Mouse (Mus musculus): ENCODE measurements around the gene Pard3. TPM values are rescaled to one million over a fixed set of nuclear protein-coding genes. Genes with fewer than 3 reads are reported as not detected.

The Pard3 gene
- polyA plus RNA-seq, 1 experiment from 2014 or later = 16.5 TPM

- Histone ChIP-seq H3K4me3 (ENCODE audit: low read depth, low read length) (no peak overlapping the region), H3K27ac (ENCODE audit: low read depth, low read length) (no peak overlapping the region), H3K9ac (ENCODE audit: low read length) (no peak overlapping the region), H3K27me3 (replicated peaks; ENCODE audit: control insufficient read depth, insufficient read depth, low read length) (no peaks in the 10 kb centered on the region), H3K36me3 (ENCODE audit: control insufficient read depth, insufficient read depth, low read length) (no peaks in the 10 kb centered on the region), H3K4me1 (ENCODE audit: control insufficient read depth, insufficient read depth, low read length) (peaks cover 16% of the 10 kb centered on the region), H3K9me3 (replicated peaks; ENCODE audit: control insufficient read depth, low read length) (no peaks in the 10 kb centered on the region), H3K4me2 (ENCODE audit: low read length) (no peak overlapping the region)
- 62% methylated on average over 2 of the region's 2 CpGs for WGBS
- ATAC-seq = no peak
- no peak for DNase-seq (ENCODE audit: low spot score)
These were observed 205.5 kb downstream of the Pard3 start for GRCm38 (mm10) chr8:127269082-127269747.

DNA sequence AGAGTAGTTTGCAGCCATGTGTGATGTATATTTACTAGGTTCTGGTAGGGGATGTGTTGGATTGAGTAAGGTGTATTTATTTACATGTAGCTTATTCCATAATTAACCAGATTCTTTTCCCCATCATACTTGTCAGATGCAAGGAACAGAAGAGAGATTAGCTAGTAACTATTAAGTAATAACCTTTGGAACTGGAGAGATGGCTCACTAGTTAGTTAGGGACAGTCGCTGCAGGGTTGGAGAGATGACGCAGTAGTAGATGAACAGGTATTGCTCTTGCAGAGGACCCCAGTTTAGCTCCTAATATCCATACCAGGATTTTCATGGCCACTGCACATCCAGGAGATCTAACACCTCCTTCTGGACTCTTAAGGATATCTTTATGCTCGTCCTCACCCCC, 207.5 kb downstream of the Pard3 start:
- no peak overlapping the region for H3K4me3 ChIP-seq (ENCODE audit: low read depth, low read length)
- WGBS = 88% methylated on average over 3 of the region's 3 CpGs
- no peak overlapping the region for H3K4me2 ChIP-seq (ENCODE audit: low read length)
- DNase-seq (ENCODE audit: low spot score) (no peak), ATAC-seq (no peak)
- no peaks in the 10 kb centered on the region for H3K9me3 ChIP-seq (replicated peaks; ENCODE audit: control insufficient read depth, low read length)
- H3K9ac ChIP-seq (ENCODE audit: low read length) = no peak overlapping the region
- no peak overlapping the region for H3K27ac ChIP-seq (ENCODE audit: low read depth, low read length)
- H3K36me3 ChIP-seq (ENCODE audit: control insufficient read depth, insufficient read depth, low read length) = no peaks in the 10 kb centered on the region
- H3K27me3 ChIP-seq (replicated peaks; ENCODE audit: control insufficient read depth, insufficient read depth, low read length) = no peaks in the 10 kb centered on the region
- H3K4me1 ChIP-seq (ENCODE audit: control insufficient read depth, insufficient read depth, low read length) = peaks cover 16% of the 10 kb centered on the region

DNA sequence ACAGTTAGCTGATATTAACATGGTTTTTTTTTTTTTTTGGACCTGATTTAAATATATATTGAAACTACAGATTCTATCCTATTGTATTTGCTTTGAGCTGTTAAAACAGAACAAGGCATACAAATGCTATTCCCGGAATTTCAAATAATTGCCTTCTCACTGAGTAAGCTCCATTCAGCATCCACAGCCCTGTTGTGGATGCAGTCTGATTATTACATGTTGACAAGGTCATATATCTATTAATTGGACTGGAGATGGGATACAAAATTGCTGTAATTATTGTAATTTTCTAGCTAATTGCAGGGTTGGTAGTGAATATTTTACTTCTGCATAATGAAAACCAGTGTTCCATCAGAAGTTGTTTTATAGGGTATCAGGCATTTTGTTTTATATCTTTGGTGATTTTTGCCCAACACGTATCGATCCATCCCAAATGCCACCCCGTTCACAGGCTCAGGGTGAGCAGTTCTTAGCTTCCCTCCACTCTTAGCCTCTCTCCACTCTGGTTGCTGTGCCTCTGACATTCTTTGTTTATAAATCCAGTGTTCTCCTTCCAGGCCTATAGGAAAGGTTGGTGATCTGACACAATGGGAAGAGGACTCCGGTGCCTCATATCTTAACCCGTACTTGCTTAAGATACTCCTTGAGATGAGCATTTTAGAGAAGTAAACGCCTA, 216.7 kb downstream of the Pard3 start:
- H3K36me3 ChIP-seq (ENCODE audit: control insufficient read depth, insufficient read depth, low read length) = 0 out of 2 replicates have a peak, but pooled peaks cover 2% of the 10 kb centered on the region
- DNase-seq (ENCODE audit: low spot score) (peak; percentile 48), ATAC-seq (peak; percentile 60)
- H3K4me2 ChIP-seq (ENCODE audit: low read length) = no peak overlapping the region
- H3K9ac ChIP-seq (ENCODE audit: low read length) = no peak overlapping the region
- H3K4me1 ChIP-seq (ENCODE audit: control insufficient read depth, insufficient read depth, low read length) = peaks cover 4% of the 10 kb centered on the region; the same call in 1 of the 2 replicates
- peak overlapping the region; percentile 63 for H3K27ac ChIP-seq (ENCODE audit: low read depth, low read length)
- H3K4me3 ChIP-seq (ENCODE audit: low read depth, low read length) = no peak overlapping the region
- WGBS = 73% methylated on average over 7 of the region's 7 CpGs
- H3K27me3 ChIP-seq (replicated peaks; ENCODE audit: control insufficient read depth, insufficient read depth, low read length) = no peaks in the 10 kb centered on the region
- H3K9me3 ChIP-seq (replicated peaks; ENCODE audit: control insufficient read depth, low read length) = no peaks in the 10 kb centered on the region

GRCm38 (mm10) chr8:127281035-127281434, 217.3 kb downstream of the Pard3 start:
- ATAC-seq (peak; percentile 20; the same call in 1 of the 2 replicates), DNase-seq (ENCODE audit: low spot score) (peak; percentile 51)
- Histone ChIP-seq H3K4me3 (ENCODE audit: low read depth, low read length) (no peak overlapping the region), H3K9ac (ENCODE audit: low read length) (no peak overlapping the region), H3K36me3 (ENCODE audit: control insufficient read depth, insufficient read depth, low read length) (0 out of 2 replicates have a peak, but pooled peaks cover 2% of the 10 kb centered on the region), H3K27ac (ENCODE audit: low read depth, low read length) (peak overlapping the region; percentile 63), H3K4me2 (ENCODE audit: low read length) (no peak overlapping the region), H3K27me3 (replicated peaks; ENCODE audit: control insufficient read depth, insufficient read depth, low read length) (no peaks in the 10 kb centered on the region), H3K4me1 (ENCODE audit: control insufficient read depth, insufficient read depth, low read length) (peaks cover 4% of the 10 kb centered on the region; the same call in 1 of the 2 replicates), H3K9me3 (replicated peaks; ENCODE audit: control insufficient read depth, low read length) (no peaks in the 10 kb centered on the region)
- WGBS = 53% methylated on average over 4 of the region's 4 CpGs

- peaks cover 4% of the 10 kb centered on the region; the same call in 1 of the 2 replicates for H3K4me1 ChIP-seq (ENCODE audit: control insufficient read depth, insufficient read depth, low read length)
- H3K27me3 ChIP-seq (replicated peaks; ENCODE audit: control insufficient read depth, insufficient read depth, low read length) = no peaks in the 10 kb centered on the region
- WGBS = 89% methylated on average over 9 of the region's 9 CpGs
- H3K36me3 ChIP-seq (ENCODE audit: control insufficient read depth, insufficient read depth, low read length) = no peaks in the 10 kb centered on the region
- DNase-seq (ENCODE audit: low spot score) (no peak), ATAC-seq (no peak)
- H3K4me2 ChIP-seq (ENCODE audit: low read length) = no peak overlapping the region
- H3K9me3 ChIP-seq (replicated peaks; ENCODE audit: control insufficient read depth, low read length) = no peaks in the 10 kb centered on the region
- H3K27ac ChIP-seq (ENCODE audit: low read depth, low read length) = no peak overlapping the region
- H3K4me3 ChIP-seq (ENCODE audit: low read depth, low read length) = no peak overlapping the region
- H3K9ac ChIP-seq (ENCODE audit: low read length) = no peak overlapping the region
These were observed 220.9 kb downstream of the Pard3 start for GRCm38 (mm10) chr8:127284462-127285216.

- ATAC-seq (no peak), DNase-seq (ENCODE audit: low spot score) (no peak)
- Histone ChIP-seq H3K9ac (ENCODE audit: low read length) (no peak overlapping the region), H3K4me2 (ENCODE audit: low read length) (no peak overlapping the region), H3K36me3 (ENCODE audit: control insufficient read depth, insufficient read depth, low read length) (no peaks in the 10 kb centered on the region), H3K9me3 (replicated peaks; ENCODE audit: control insufficient read depth, low read length) (no peaks in the 10 kb centered on the region), H3K27ac (ENCODE audit: low read depth, low read length) (no peak overlapping the region), H3K4me1 (ENCODE audit: control insufficient read depth, insufficient read depth, low read length) (no peaks in the 10 kb centered on the region), H3K4me3 (ENCODE audit: low read depth, low read length) (no peak overlapping the region), H3K27me3 (replicated peaks; ENCODE audit: control insufficient read depth, insufficient read depth, low read length) (no peaks in the 10 kb centered on the region)
- 94% methylated on average over 10 of the region's 10 CpGs for WGBS
These were observed 224.1 kb downstream of the Pard3 start for GRCm38 (mm10) chr8:127287816-127288215.

DNA sequence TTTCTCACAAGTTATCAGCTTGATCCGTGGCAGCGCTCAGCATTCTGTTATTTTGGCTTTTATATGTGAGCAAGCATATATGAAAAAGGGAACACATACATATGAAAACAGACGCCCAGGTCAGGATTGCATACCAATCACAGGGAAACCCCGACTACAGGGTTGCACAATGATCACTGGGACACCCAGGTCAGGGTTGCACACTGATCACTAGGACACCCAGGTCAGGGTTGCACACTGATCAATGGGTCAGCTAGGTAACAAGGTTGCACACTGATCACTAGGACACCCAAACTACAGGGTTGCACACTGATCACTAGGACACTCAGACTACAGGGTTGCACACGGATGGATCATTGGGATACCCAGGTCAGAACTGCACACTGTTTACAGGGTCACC, 228.6 kb downstream of the Pard3 start:
- Histone ChIP-seq H3K9me3 (replicated peaks; ENCODE audit: control insufficient read depth, low read length) (no peaks in the 10 kb centered on the region), H3K27me3 (replicated peaks; ENCODE audit: control insufficient read depth, insufficient read depth, low read length) (no peaks in the 10 kb centered on the region), H3K4me3 (ENCODE audit: low read depth, low read length) (no peak overlapping the region), H3K36me3 (ENCODE audit: control insufficient read depth, insufficient read depth, low read length) (no peaks in the 10 kb centered on the region), H3K9ac (ENCODE audit: low read length) (no peak overlapping the region), H3K4me2 (ENCODE audit: low read length) (no peak overlapping the region), H3K4me1 (ENCODE audit: control insufficient read depth, insufficient read depth, low read length) (peaks cover 4% of the 10 kb centered on the region; the same call in 1 of the 2 replicates), H3K27ac (ENCODE audit: low read depth, low read length) (no peak overlapping the region)
- WGBS = 88% methylated on average over 5 of the region's 5 CpGs
- ATAC-seq (no peak), DNase-seq (ENCODE audit: low spot score) (no peak)

DNA sequence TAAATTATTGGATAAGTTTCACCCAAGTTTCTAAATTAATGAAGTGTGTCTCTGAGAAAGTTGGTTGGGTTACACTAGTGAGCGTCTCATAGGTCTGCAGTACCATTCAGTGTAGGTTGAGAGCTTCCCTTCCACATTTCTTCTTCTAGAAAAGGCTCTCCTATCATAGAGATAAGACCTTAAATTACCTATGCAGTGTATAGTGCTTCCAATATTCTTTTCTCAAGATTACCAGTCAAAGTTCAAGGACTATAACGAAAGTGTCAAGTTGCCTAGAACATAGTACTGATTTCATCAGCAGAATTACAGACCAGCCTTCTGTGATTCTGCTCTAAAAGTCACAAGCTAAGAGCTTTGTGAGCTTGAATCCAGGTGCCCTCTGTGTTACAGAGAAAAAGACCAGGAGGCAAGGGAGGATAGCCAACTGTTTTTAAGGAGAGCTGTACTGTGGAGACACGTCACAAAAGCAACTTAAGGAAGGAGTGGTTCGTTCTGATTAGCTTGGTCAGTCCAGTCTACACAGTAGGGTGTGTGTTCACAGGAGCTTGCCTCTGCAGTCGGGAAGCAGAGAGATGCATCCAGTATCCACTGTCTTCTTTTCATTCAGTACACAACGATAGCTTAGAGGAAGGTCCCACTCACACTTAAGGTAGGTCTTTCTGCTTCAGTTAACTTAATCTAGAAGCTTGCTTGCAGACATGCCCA, 229.5 kb downstream of the Pard3 start:
- Histone ChIP-seq H3K4me3 (ENCODE audit: low read depth, low read length) (no peak overlapping the region), H3K36me3 (ENCODE audit: control insufficient read depth, insufficient read depth, low read length) (no peaks in the 10 kb centered on the region), H3K9me3 (replicated peaks; ENCODE audit: control insufficient read depth, low read length) (no peaks in the 10 kb centered on the region), H3K27me3 (replicated peaks; ENCODE audit: control insufficient read depth, insufficient read depth, low read length) (no peaks in the 10 kb centered on the region), H3K9ac (ENCODE audit: low read length) (no peak overlapping the region), H3K27ac (ENCODE audit: low read depth, low read length) (no peak overlapping the region), H3K4me1 (ENCODE audit: control insufficient read depth, insufficient read depth, low read length) (peaks cover 4% of the 10 kb centered on the region; the same call in 1 of the 2 replicates), H3K4me2 (ENCODE audit: low read length) (no peak overlapping the region)
- 60% methylated on average over 6 of the region's 6 CpGs for WGBS
- DNase-seq (ENCODE audit: low spot score) (no peak), ATAC-seq (no peak)

All from forebrain, embryonic 14.5 days (tissue).